Mouse (Mus musculus) intestine, embryonic 15.5 days (tissue): ENCODE results near the gene Gdpd3. TPM values are rescaled to one million over a fixed set of nuclear protein-coding genes. Genes with fewer than 3 reads are reported as not detected.
"Not testable (repeated sequence)": the region's sequence is repeated elsewhere in the genome, so short reads cannot be mapped to it uniquely, and the experiment has no call there.

Experiments used
- ATAC-seq: fragments of 200-750 bp; cut with Nextera tagmentation; 2 replicates; pipeline ENCODE4 v1.8.0; 2017; ENCODE audit warnings: moderate TSS enrichment, moderate library complexity
- H3K27ac ChIP-seq: fragments of 300-500 bp; sonication (generic); 2 replicates; pipeline ENCODE4 v1.5.1; 2015; ENCODE audit warnings: mild to moderate bottlenecking, inconsistent platforms
- H3K27me3 ChIP-seq: fragments of 300-500 bp; sonication (generic); replicated peaks from 2 replicates; pipeline ENCODE4 v1.6.1; 2015; ENCODE audit warnings: inconsistent platforms
- H3K36me3 ChIP-seq: fragments of 300-500 bp; sonication (generic); 2 replicates; pipeline ENCODE4 v1.6.1; 2015; ENCODE audit warnings: inconsistent platforms
- H3K4me1 ChIP-seq: fragments of 300-500 bp; sonication (generic); replicated peaks from 2 replicates; pipeline ENCODE4 v1.6.1; 2015; ENCODE audit warnings: inconsistent platforms
- H3K4me2 ChIP-seq: fragments of 300-500 bp; sonication (generic); replicated peaks from 2 replicates; pipeline ENCODE4 v1.6.1; 2015; ENCODE audit warnings: mild to moderate bottlenecking, inconsistent platforms
- H3K4me3 ChIP-seq: fragments of 300-500 bp; sonication (generic); replicated peaks from 2 replicates; pipeline ENCODE4 v1.5.1; 2015; ENCODE audit warnings: inconsistent platforms
- H3K9ac ChIP-seq: fragments of 300-500 bp; sonication (generic); 2 replicates; pipeline ENCODE4 v1.6.1; 2015; ENCODE audit warnings: inconsistent platforms
- H3K9me3 ChIP-seq: fragments of 300-500 bp; sonication (generic); 2 replicates; pipeline ENCODE4 v1.6.1; 2016; ENCODE audit warnings: inconsistent platforms
- WGBS: fragments of 180-500 bp; shearing (Covaris S2); methylation state at CpG from one replicate; pipeline ENCODE4 v1.1.7; 2015; 5-methylcytosine and 5-hydroxymethylcytosine counted together
- polyA plus RNA-seq: library from polyadenylated mRNA; unstranded; fragments of >200 nt; fragmentation: Nextera tagmentation; extraction: Ambion mirVana; gene quantifications from 2 replicates; pipeline ENCODE4 v1.2.1, GENCODE M21; 2015

The Gdpd3 gene
- polyA plus RNA-seq, 1 experiment from 2014 or later: 1.4 TPM

- H3K9me3 ChIP-seq: no peaks in the 10 kb centered on the region
- H3K27me3 ChIP-seq: no peaks in the 10 kb centered on the region
- peaks cover 48% of the 10 kb centered on the region for H3K36me3 ChIP-seq
- peaks cover 44% of the 10 kb centered on the region for H3K4me1 ChIP-seq
- no peak overlapping the region for H3K4me3 ChIP-seq
- peak overlapping the region; percentile 14 for H3K4me2 ChIP-seq
- H3K9ac ChIP-seq: 0 out of 2 replicates have a peak overlapping the region, but pooled peaks have one; percentile 23
- H3K27ac ChIP-seq: peak overlapping the region; percentile 17; the same call in 1 of the 2 replicates
- WGBS: 43% methylated on average over 17 of the region's 17 CpGs
- ATAC-seq: no peak
Measured at GRCm38 (mm10) chr7:126762471-126763008, 3.6 kb upstream of the Gdpd3 start.

- peaks cover 39% of the 10 kb centered on the region for H3K4me1 ChIP-seq
- H3K4me3 ChIP-seq: no peak overlapping the region
- no peak overlapping the region for H3K4me2 ChIP-seq
- H3K36me3 ChIP-seq: peaks cover 67% of the 10 kb centered on the region
- no peak overlapping the region for H3K9ac ChIP-seq
- H3K27ac ChIP-seq: no peak overlapping the region
- no peaks in the 10 kb centered on the region for H3K9me3 ChIP-seq
- no peak for ATAC-seq
- WGBS: 75% methylated on average over 9 of the region's 9 CpGs
- no peaks in the 10 kb centered on the region for H3K27me3 ChIP-seq
Measured at GRCm38 (mm10) chr7:126765540-126765939, 594 bp upstream of the Gdpd3 start.

- ATAC-seq: no peak
- Histone ChIP-seq H3K27me3 (no peaks in the 10 kb centered on the region), H3K27ac (no peak overlapping the region), H3K4me3 (no peak overlapping the region), H3K9ac (no peak overlapping the region), H3K9me3 (no peaks in the 10 kb centered on the region), H3K4me1 (peaks cover 24% of the 10 kb centered on the region), H3K4me2 (no peak overlapping the region), H3K36me3 (peaks cover 68% of the 10 kb centered on the region)
- WGBS: 93% methylated on average over 8 of the region's 8 CpGs
Measured at GRCm38 (mm10) chr7:126767001-126767400, 867 bp downstream of the Gdpd3 start.

- 87% methylated on average over 12 of the region's 12 CpGs for WGBS
- H3K9ac ChIP-seq: no peak overlapping the region
- peaks cover 41% of the 10 kb centered on the region for H3K36me3 ChIP-seq
- H3K9me3 ChIP-seq: no peaks in the 10 kb centered on the region
- no peak overlapping the region for H3K4me3 ChIP-seq
- peaks cover 14% of the 10 kb centered on the region for H3K4me1 ChIP-seq
- no peak for ATAC-seq
- no peaks in the 10 kb centered on the region for H3K27me3 ChIP-seq
- no peak overlapping the region for H3K4me2 ChIP-seq
- no peak overlapping the region for H3K27ac ChIP-seq
Measured at GRCm38 (mm10) chr7:126770784-126771183, 4.7 kb downstream of the Gdpd3 start.

- no peak overlapping the region for H3K27ac ChIP-seq
- no peak for ATAC-seq
- H3K4me3 ChIP-seq: no peak overlapping the region
- H3K9me3 ChIP-seq: no peaks in the 10 kb centered on the region
- H3K36me3 ChIP-seq: peaks cover 17% of the 10 kb centered on the region; the same call in 1 of the 2 replicates
- no peak overlapping the region for H3K9ac ChIP-seq
- no peak overlapping the region for H3K4me2 ChIP-seq
- H3K4me1 ChIP-seq: peaks cover 26% of the 10 kb centered on the region
- H3K27me3 ChIP-seq: no peaks in the 10 kb centered on the region
- 72% methylated on average over 2 of the region's 2 CpGs for WGBS
Measured at GRCm38 (mm10) chr7:126773351-126773750, 7.2 kb downstream of the Gdpd3 start.

- Histone ChIP-seq H3K4me1 (peaks cover 27% of the 10 kb centered on the region), H3K36me3 (peaks cover 14% of the 10 kb centered on the region; the same call in 1 of the 2 replicates), H3K9ac (no peak overlapping the region), H3K27me3 (no peaks in the 10 kb centered on the region), H3K4me2 (no peak overlapping the region), H3K4me3 (no peak overlapping the region), H3K9me3 (no peaks in the 10 kb centered on the region), H3K27ac (no peak overlapping the region)
- no peak for ATAC-seq
- WGBS: 60% methylated on average over 2 of the region's 2 CpGs
Measured at GRCm38 (mm10) chr7:126774463-126774862, 8.3 kb downstream of the Gdpd3 start.

- no peak for ATAC-seq
- Histone ChIP-seq H3K36me3 (peaks cover 7% of the 10 kb centered on the region; the same call in 1 of the 2 replicates), H3K9me3 (no peaks in the 10 kb centered on the region), H3K27me3 (no peaks in the 10 kb centered on the region), H3K27ac (peak overlapping the region; percentile 90), H3K4me3 (no peak overlapping the region), H3K4me1 (peaks cover 34% of the 10 kb centered on the region), H3K4me2 (no peak overlapping the region; the same call in 1 of the 2 replicates), H3K9ac (peak overlapping the region; percentile 42; the same call in 1 of the 2 replicates)
- WGBS: 72% methylated on average over 10 of the region's 10 CpGs
Measured at GRCm38 (mm10) chr7:126775185-126775977, 9.2 kb downstream of the Gdpd3 start.

GRCm38 (mm10) chr7:126775978-126776234 lies 9.8 kb downstream of the Gdpd3 start:
- peak overlapping the region; percentile 42; the same call in 1 of the 2 replicates for H3K9ac ChIP-seq
- peaks cover 4% of the 10 kb centered on the region; the same call in 1 of the 2 replicates for H3K36me3 ChIP-seq
- H3K9me3 ChIP-seq: no peaks in the 10 kb centered on the region
- no peaks in the 10 kb centered on the region for H3K27me3 ChIP-seq
- 0 out of 2 replicates have a peak overlapping the region, but pooled peaks have one; percentile 65 for H3K4me3 ChIP-seq
- peaks cover 36% of the 10 kb centered on the region for H3K4me1 ChIP-seq
- WGBS: 51% methylated on average over 3 of the region's 3 CpGs
- H3K4me2 ChIP-seq: peak overlapping the region; percentile 84
- H3K27ac ChIP-seq: peak overlapping the region; percentile 90
- no peak for ATAC-seq

- no peaks in the 10 kb centered on the region for H3K9me3 ChIP-seq
- peak; percentile 94 for ATAC-seq
- under 1% methylated on average over 29 of the region's 37 CpGs for WGBS
- peak within 1 kb of the TSS; percentile 65 for H3K4me3 ChIP-seq
- peak within 1 kb of the TSS; percentile 76 for H3K9ac ChIP-seq
- H3K4me1 ChIP-seq: peaks cover 43% of the 10 kb centered on the region
- H3K4me2 ChIP-seq: peak within 1 kb of the TSS; percentile 84
- H3K27me3 ChIP-seq: no peaks in the 10 kb centered on the region
- H3K27ac ChIP-seq: peak within 1 kb of the TSS; percentile 90
- peaks cover 4% of the 10 kb centered on the region; the same call in 1 of the 2 replicates for H3K36me3 ChIP-seq
Measured at GRCm38 (mm10) chr7:126776598-126777057, 10.5 kb downstream of the Gdpd3 start, which contains the start of gene Ypel3. Gene Ypel3, plus strand, starts transcription at chr7:126776955.

GRCm38 (mm10) chr7:126777476-126777875 lies 11.3 kb downstream of the Gdpd3 start:
- peaks cover 4% of the 10 kb centered on the region; the same call in 1 of the 2 replicates for H3K36me3 ChIP-seq
- H3K27me3 ChIP-seq: no peaks in the 10 kb centered on the region
- H3K9me3 ChIP-seq: no peaks in the 10 kb centered on the region
- 48% methylated on average over 10 of the region's 10 CpGs for WGBS
- peak overlapping the region; percentile 65 for H3K4me3 ChIP-seq
- H3K9ac ChIP-seq: peak overlapping the region; percentile 76
- 0 out of 2 replicates have a peak overlapping the region, but pooled peaks have one; percentile 90 for H3K27ac ChIP-seq
- peaks cover 48% of the 10 kb centered on the region for H3K4me1 ChIP-seq
- H3K4me2 ChIP-seq: peak overlapping the region; percentile 84
- no peak for ATAC-seq

- Histone ChIP-seq H3K36me3 (peaks cover 4% of the 10 kb centered on the region; the same call in 1 of the 2 replicates), H3K9me3 (no peaks in the 10 kb centered on the region), H3K4me2 (peak overlapping the region; percentile 84), H3K27me3 (no peaks in the 10 kb centered on the region), H3K4me1 (peaks cover 51% of the 10 kb centered on the region), H3K9ac (no peak overlapping the region), H3K4me3 (no peak overlapping the region), H3K27ac (no peak overlapping the region)
- 89% methylated on average over 3 of the region's 3 CpGs for whole genome bisulfite sequencing
- no peak for ATAC-seq
Measured at GRCm38 (mm10) chr7:126778147-126778546, 12.0 kb downstream of the Gdpd3 start.

- H3K9me3 ChIP-seq, H3K4me2 ChIP-seq, H3K27ac ChIP-seq, H3K27me3 ChIP-seq, H3K4me3 ChIP-seq, ATAC-seq, H3K9ac ChIP-seq, H3K36me3 ChIP-seq: not testable (repeated sequence)
- 86% methylated on average over 7 of the region's 7 CpGs for WGBS
- peaks cover 51% of the 10 kb centered on the region for H3K4me1 ChIP-seq
Measured at GRCm38 (mm10) chr7:126779101-126779500, 13.0 kb downstream of the Gdpd3 start.
